Mouse (Mus musculus) thymus, adult 2 months (tissue): Measurements from ENCODE around the gene Lman1l.

Experiments
- CTCF ChIP-seq: fragments of 200-500 bp; IDR thresholded peaks from 2 replicates; pipeline ENCODE4 v1.5.1; 2012; ENCODE audit warnings: mild to moderate bottlenecking, control low read depth, low read length, moderate library complexity, borderline replicate concordance; ENCODE audit not compliant: control insufficient read depth, poor library complexity, insufficient read depth; ENCODE audit errors: extremely low read depth
- POLR2A ChIP-seq: fragments of 200-500 bp; IDR thresholded peaks from 2 replicates; pipeline ENCODE4 v1.6.1; 2012; ENCODE audit warnings: mild to moderate bottlenecking, low read length, control low read depth, moderate library complexity; ENCODE audit not compliant: control insufficient read depth, poor library complexity, insufficient read depth; ENCODE audit errors: extremely low read depth

DNA sequence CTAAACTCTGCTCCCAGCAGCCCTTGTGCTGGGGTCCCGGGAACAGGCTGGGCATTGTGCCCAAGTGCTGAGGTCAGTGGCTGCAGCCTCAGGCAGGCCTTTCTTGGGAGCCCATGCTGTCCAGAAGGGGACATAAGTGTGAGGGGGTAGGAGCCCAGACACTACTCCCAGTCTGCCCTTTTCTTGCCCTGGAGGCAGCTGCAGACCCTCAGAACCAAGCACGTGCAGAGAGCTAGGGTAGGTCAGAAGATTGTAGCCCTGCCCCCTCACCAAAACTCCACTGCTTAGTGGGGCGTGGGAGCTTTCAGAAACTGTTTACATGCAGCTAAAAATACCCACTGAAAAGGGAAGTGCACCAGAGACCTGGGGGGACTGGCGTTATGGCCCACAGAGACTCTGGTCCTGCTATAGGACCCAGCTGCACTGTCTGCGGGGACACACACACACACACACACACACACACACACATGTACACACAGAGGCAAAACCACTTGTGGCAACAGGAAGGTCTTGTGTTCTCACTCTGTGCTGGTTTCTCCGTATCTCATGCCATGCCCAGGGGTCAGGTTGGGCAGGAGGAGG is 17.3 kb upstream of the Lman1l start:
- no peak for TF ChIP-seq POLR2A
- TF ChIP-seq CTCF = no peak
